Mouse (Mus musculus): Measurements from ENCODE around the gene Iqsec1. TPM values are rescaled to one million over a fixed set of nuclear protein-coding genes. Genes with fewer than 3 reads are reported as not detected.

Iqsec1 gene
- polyA plus RNA-seq, 1 experiment from 2014 or later = 2.6 TPM

GRCm38 (mm10) chr6:90616481-90616880 lies 372.0 kb downstream of the Iqsec1 start:
- no peaks in the 10 kb centered on the region for H3K9me3 ChIP-seq (replicated peaks)
- H3K36me3 ChIP-seq = peaks cover 3% of the 10 kb centered on the region; the same call in 1 of the 2 replicates
- no peak overlapping the region for H3K4me3 ChIP-seq (replicated peaks)
- DNase-seq (no peak), ATAC-seq (ENCODE audit: low read depth) (no peak)
- no peaks in the 10 kb centered on the region for H3K27me3 ChIP-seq
- peak overlapping the region; percentile 41 for H3K9ac ChIP-seq
- H3K4me2 ChIP-seq = peak overlapping the region; percentile 90; the same call in 1 of the 2 replicates
- WGBS (ENCODE audit: insufficient replicate concordance) = 61% methylated on average over 6 of the region's 6 CpGs
- peak overlapping the region; percentile 99 for H3K27ac ChIP-seq
- peaks cover 96% of the 10 kb centered on the region for H3K4me1 ChIP-seq (replicated peaks)

- no peaks in the 10 kb centered on the region for H3K9me3 ChIP-seq (replicated peaks)
- H3K36me3 ChIP-seq = peaks cover 3% of the 10 kb centered on the region; the same call in 1 of the 2 replicates
- 83% methylated on average over 6 of the region's 6 CpGs for WGBS (ENCODE audit: insufficient replicate concordance)
- H3K4me2 ChIP-seq = no peak overlapping the region
- H3K27me3 ChIP-seq = no peaks in the 10 kb centered on the region
- ATAC-seq (ENCODE audit: low read depth) (no peak), DNase-seq (no peak)
- H3K4me3 ChIP-seq (replicated peaks) = no peak overlapping the region
- H3K27ac ChIP-seq = peak overlapping the region; percentile 99
- H3K9ac ChIP-seq = peak overlapping the region; percentile 41
- H3K4me1 ChIP-seq (replicated peaks) = peaks cover 96% of the 10 kb centered on the region
Measured at GRCm38 (mm10) chr6:90615991-90616390, 372.5 kb downstream of the Iqsec1 start.

GRCm38 (mm10) chr6:90615362-90615761 lies 373.1 kb downstream of the Iqsec1 start:
- Histone ChIP-seq H3K4me3 (replicated peaks) (no peak overlapping the region), H3K27me3 (no peaks in the 10 kb centered on the region), H3K9ac (no peak overlapping the region), H3K4me1 (replicated peaks) (peaks cover 96% of the 10 kb centered on the region), H3K9me3 (replicated peaks) (no peaks in the 10 kb centered on the region), H3K27ac (peak overlapping the region; percentile 99), H3K36me3 (peaks cover 3% of the 10 kb centered on the region; the same call in 1 of the 2 replicates), H3K4me2 (no peak overlapping the region)
- WGBS (ENCODE audit: insufficient replicate concordance) = 72% methylated on average over 7 of the region's 7 CpGs
- DNase-seq (no peak), ATAC-seq (ENCODE audit: low read depth) (no peak)

- ATAC-seq (ENCODE audit: low read depth) = no peak
- no peak for DNase-seq
- Histone ChIP-seq H3K9me3 (replicated peaks) (no peaks in the 10 kb centered on the region), H3K4me3 (replicated peaks) (no peak overlapping the region), H3K36me3 (peaks cover 3% of the 10 kb centered on the region; the same call in 1 of the 2 replicates), H3K27ac (peak overlapping the region; percentile 3; the same call in 1 of the 2 replicates), H3K4me1 (replicated peaks) (peaks cover 96% of the 10 kb centered on the region), H3K27me3 (no peaks in the 10 kb centered on the region), H3K9ac (no peak overlapping the region), H3K4me2 (no peak overlapping the region)
- WGBS (ENCODE audit: insufficient replicate concordance) = 68% methylated on average over 8 of the region's 8 CpGs
Measured at GRCm38 (mm10) chr6:90613277-90613676, 375.2 kb downstream of the Iqsec1 start.

- WGBS (ENCODE audit: insufficient replicate concordance) = 79% methylated on average over 5 of the region's 5 CpGs
- no peak for DNase-seq
- peaks cover 96% of the 10 kb centered on the region for H3K4me1 ChIP-seq (replicated peaks)
- no peaks in the 10 kb centered on the region for H3K27me3 ChIP-seq
- peak overlapping the region; percentile 77 for H3K27ac ChIP-seq
- H3K9ac ChIP-seq = peak overlapping the region; percentile 36; the same call in 1 of the 2 replicates
- H3K36me3 ChIP-seq = peaks cover 3% of the 10 kb centered on the region; the same call in 1 of the 2 replicates
- ATAC-seq (ENCODE audit: low read depth) = no peak
- H3K4me2 ChIP-seq = no peak overlapping the region
- no peaks in the 10 kb centered on the region for H3K9me3 ChIP-seq (replicated peaks)
- no peak overlapping the region for H3K4me3 ChIP-seq (replicated peaks)
Measured at GRCm38 (mm10) chr6:90610248-90610647, 378.2 kb downstream of the Iqsec1 start.

GRCm38 (mm10) chr6:90608186-90608585 lies 380.3 kb downstream of the Iqsec1 start:
- Histone ChIP-seq H3K9me3 (replicated peaks) (no peaks in the 10 kb centered on the region), H3K27ac (peak overlapping the region; percentile 77), H3K4me2 (0 out of 2 replicates have a peak overlapping the region, but pooled peaks have one; percentile 26), H3K9ac (peak overlapping the region; percentile 60), H3K36me3 (peaks cover under 1% of the 10 kb centered on the region; the same call in 1 of the 2 replicates), H3K4me3 (replicated peaks) (no peak overlapping the region), H3K4me1 (replicated peaks) (peaks cover 94% of the 10 kb centered on the region), H3K27me3 (no peaks in the 10 kb centered on the region)
- peak; percentile 68 for DNase-seq
- peak; percentile 70 for ATAC-seq (ENCODE audit: low read depth)
- 19% methylated on average over 6 of the region's 6 CpGs for WGBS (ENCODE audit: insufficient replicate concordance)

- DNase-seq (peak; percentile 71), ATAC-seq (ENCODE audit: low read depth) (peak; percentile 9; the same call in 1 of the 2 replicates)
- no peaks in the 10 kb centered on the region for H3K9me3 ChIP-seq (replicated peaks)
- H3K4me3 ChIP-seq (replicated peaks) = no peak overlapping the region
- WGBS (ENCODE audit: insufficient replicate concordance) = 11% methylated on average over 5 of the region's 5 CpGs
- peak overlapping the region; percentile 77 for H3K27ac ChIP-seq
- peaks cover 97% of the 10 kb centered on the region for H3K4me1 ChIP-seq (replicated peaks)
- H3K9ac ChIP-seq = peak overlapping the region; percentile 50
- no peaks in the 10 kb centered on the region for H3K27me3 ChIP-seq
- H3K36me3 ChIP-seq = no peaks in the 10 kb centered on the region
- H3K4me2 ChIP-seq = 0 out of 2 replicates have a peak overlapping the region, but pooled peaks have one; percentile 4
Measured at GRCm38 (mm10) chr6:90607196-90607595, 381.3 kb downstream of the Iqsec1 start.

GRCm38 (mm10) chr6:90606538-90606937 lies 381.9 kb downstream of the Iqsec1 start:
- no peak for ATAC-seq (ENCODE audit: low read depth)
- no peak overlapping the region for H3K4me3 ChIP-seq (replicated peaks)
- WGBS (ENCODE audit: insufficient replicate concordance) = 19% methylated on average over 7 of the region's 7 CpGs
- H3K36me3 ChIP-seq = no peaks in the 10 kb centered on the region
- H3K9ac ChIP-seq = peak overlapping the region; percentile 44
- H3K27me3 ChIP-seq = no peaks in the 10 kb centered on the region
- H3K27ac ChIP-seq = peak overlapping the region; percentile 77
- H3K9me3 ChIP-seq (replicated peaks) = no peaks in the 10 kb centered on the region
- peaks cover 96% of the 10 kb centered on the region for H3K4me1 ChIP-seq (replicated peaks)
- H3K4me2 ChIP-seq = peak overlapping the region; percentile 75
- DNase-seq = peak; percentile 76

Small RNAs within 50 kb of the gene (microRNA-seq; reads per million reads assigned to microRNA genes)
- not detected for gene Gm24816

Other genes starting within 250 kb of the Iqsec1 start
- 28.5 and 34.3 TPM in 2 replicates for gene Nup210, start 128.1 kb upstream of the Iqsec1 start, polyA plus RNA-seq (2015; fragmentation: Nextera tagmentation; extraction: Ambion mirVana)
- 5.6 and 6.0 TPM in 2 replicates for gene Hdac11, start 168.0 kb upstream of the Iqsec1 start, polyA plus RNA-seq (2015; fragmentation: Nextera tagmentation; extraction: Ambion mirVana)
- 8.7 and 8.8 TPM in 2 replicates for gene Fbln2, start 223.8 kb upstream of the Iqsec1 start, polyA plus RNA-seq (2015; fragmentation: Nextera tagmentation; extraction: Ambion mirVana)

Data from liver, embryonic 13.5 days (tissue).